Mouse (Mus musculus) adipose tissue, adult 10 weeks (tissue): ENCODE data around the gene Gpr26. TPM values are rescaled to one million over a fixed set of nuclear protein-coding genes. Genes with fewer than 3 reads are reported as not detected.

ENCODE experiments used
- polyA plus RNA-seq: library from polyadenylated mRNA; stranded (reverse); fragments of 350-450 nt; fragmentation: Illumina TruSeq; extraction: RNeasy Lipid Tissue Mini Kit (QIAGEN cat#74804); gene quantifications from one replicate; pipeline ENCODE4 v1.2.3, GENCODE M21; 2014; ENCODE audit warnings: low read depth, low replicate concordance

Gpr26 gene
- not detected for polyA plus RNA-seq

GRCm38 (mm10) chr7:131966023-131966915 lies at the start of gene Gpr26:
Gene Gpr26, plus strand, starts transcription at chr7:131966460.

Other genes starting within 250 kb of the Gpr26 start
- gene Cpxm2, start 188.3 kb downstream of the Gpr26 start, polyA plus RNA-seq: 33.4 TPM